Mouse (Mus musculus) spleen, postnatal 10 days (tissue): ENCODE measurements around the gene Ppp1r2.

ENCODE experiments used
- DNase-seq, 2 experiments: peaks; one replicate each; pipeline ENCODE4 v3.0.0; 2021 to 2022; ENCODE audit warnings: low spot score in 2 of 2

The Ppp1r2 gene

DNA sequence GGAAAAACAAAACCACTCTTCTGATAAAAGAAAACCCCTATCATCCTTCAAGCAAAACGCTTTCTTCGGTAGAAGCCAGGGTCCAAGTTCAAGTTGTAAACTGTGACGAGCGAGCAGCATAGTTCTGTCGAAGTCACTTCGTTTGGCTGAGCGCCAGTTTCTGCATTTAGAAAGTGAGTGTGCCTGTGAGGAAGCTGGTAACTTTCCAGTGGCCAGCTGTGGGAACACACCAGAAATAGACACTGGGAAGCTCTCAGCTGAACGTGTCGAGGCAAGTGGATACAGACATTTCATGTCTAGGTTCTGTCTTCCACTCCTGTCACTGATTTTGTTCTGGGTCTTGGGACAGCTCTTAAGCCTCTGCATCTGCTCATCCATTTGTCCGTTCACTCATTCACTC is 15.2 kb upstream of the Ppp1r2 start:
- peak in 1 of 2 experiments; percentile 62 for DNase-seq

DNA sequence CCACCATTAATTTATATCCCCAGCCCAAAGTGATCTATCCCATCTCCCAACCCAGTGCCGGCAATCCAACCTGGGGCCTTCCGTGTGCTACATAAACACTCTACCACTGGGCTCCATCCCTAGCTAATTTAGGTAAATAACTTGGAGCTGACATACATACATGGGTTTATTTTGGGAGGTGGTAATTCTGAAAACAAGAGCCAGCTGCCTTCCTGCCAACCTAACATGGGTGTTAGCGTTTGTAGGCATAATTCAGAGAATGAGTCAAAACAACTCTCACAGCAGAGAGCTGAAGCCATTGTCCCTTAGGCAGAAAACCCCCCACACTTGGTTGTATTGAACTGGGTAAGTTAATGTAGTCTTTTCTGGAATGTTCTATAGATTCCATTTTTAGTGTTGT is 12.6 kb upstream of the Ppp1r2 start:
- DNase-seq: no peak

DNA sequence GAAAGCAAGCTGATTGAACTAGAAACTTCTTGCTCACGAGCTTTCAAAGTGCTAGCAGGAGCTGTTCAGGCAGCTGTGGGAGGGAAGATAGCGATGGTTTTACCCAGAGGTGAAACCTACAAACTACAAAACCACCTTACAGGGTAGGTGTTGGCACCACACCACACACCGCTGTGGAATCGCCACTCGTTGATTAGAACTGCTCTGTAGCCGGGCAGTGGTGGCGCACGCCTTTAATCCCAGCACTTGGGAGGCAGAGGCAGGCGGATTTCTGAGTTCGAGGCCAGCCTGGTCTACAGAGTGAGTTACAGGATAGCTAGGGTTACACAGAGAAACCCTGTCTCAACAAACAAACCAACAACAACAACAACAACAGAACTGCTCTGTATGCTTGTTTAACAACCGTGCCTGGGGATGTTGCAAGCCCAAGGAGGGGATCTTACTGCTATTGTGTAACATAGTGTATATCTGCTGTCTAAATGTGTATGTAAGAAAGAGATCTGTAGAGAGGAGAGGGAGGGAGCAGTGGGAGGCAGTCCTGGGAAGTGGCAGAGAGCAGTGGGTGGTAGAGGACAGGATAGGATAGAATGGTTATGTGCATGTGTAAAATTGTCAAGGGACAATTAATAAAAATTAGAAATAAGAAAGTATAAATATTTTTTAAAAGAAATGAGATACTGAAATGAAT is 11.9 kb upstream of the Ppp1r2 start:
- no peak for DNase-seq

DNA sequence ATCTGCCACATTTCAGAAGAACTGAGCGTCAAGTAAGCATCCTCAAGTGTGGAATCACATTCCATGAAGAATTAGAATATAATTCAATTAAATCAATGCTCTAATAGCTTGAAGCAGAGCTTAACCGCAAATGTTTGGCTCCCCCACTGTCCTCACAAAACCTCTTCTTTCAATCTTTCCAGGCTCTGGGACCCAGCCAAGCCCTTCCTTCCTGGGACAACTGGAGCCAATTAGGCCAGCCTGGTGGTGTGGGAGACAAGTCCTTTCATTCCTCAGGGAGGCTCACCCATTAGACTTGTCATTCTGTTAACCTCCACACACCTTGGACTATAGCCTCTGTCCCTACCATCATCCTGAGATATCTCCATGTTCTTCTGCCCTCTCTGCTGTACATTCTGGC is 6.9 kb upstream of the Ppp1r2 start:
- no peak for DNase-seq

DNA sequence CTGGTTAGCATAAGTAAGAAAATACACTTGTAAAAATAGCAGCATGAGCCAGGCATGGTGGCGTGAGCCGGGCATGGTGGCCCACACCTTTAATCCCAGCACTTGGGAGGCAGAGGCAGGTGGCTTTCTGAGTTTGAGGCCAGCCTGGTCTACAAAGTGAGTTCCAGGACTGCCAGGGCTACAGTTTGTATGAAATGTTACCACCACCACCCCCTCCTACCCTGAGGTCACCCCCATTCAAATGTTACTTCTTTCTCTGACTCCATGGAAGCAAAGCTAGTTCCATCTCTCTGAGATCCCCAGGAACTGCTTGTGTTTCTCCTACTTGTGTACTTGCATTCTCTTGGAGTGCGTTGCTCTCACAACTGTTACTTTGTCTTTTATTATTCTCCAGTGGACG is 5.1 kb upstream of the Ppp1r2 start:
- DNase-seq: no peak

DNA sequence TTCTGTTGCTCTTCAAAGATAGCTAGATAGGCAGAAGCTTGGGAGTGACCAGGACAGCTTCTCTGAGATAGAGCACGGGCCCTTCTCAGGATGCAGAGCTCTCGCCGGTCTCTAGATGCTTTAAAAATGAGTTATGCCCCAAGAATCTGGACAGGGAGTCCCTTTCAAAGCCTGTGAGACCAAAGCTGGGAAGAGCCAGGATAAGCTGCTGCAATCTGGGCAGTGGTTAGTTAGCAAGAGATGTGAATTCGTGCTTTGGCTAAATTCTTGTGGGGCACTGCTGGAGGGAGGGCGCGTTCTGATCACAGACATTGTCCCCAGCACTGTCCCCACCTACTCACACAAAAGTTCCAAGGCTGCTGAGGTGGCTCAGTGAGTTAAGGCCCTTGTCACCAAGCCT is 3.5 kb upstream of the Ppp1r2 start:
- no peak for DNase-seq

DNA sequence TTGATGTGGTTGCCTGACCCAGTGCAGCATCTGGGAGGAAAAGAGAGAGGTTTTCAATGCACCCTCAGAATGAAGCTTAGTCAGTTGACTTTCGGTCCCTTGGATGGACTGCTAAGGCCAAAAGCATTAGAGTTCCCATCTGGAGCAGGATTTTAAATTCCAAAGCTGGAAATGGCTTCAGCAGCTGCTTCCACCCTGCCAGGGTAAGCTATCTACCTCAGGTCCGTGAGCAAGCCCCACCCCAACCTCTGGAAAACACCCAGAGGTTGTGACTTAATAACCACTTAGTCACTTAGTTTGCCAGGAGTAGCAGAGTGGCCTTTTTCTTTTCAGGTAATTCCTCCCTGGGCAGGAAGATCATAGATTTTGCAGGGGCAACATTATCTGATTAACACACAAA is 3.0 kb upstream of the Ppp1r2 start:
- DNase-seq: no peak

DNA sequence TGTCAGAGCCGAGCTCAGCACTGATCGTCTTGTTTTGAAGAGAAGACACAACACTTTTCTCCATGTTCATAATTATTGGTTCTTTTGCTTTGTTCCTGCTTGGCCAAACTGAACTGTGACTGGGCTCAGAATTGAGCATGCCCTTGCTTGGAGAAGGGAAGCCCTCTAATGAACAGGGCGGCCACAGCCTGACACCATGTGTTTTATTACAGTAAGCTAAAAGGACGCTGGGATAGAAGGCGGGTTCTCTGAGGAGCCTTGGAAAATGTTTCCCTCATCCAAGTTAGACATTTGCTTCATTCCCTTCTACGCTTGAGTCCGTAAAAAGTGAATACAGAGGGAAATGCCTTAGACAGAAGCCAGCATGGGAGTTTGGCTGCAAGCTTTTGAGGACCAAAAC is 1.9 kb upstream of the Ppp1r2 start:
- DNase-seq: no peak

DNA sequence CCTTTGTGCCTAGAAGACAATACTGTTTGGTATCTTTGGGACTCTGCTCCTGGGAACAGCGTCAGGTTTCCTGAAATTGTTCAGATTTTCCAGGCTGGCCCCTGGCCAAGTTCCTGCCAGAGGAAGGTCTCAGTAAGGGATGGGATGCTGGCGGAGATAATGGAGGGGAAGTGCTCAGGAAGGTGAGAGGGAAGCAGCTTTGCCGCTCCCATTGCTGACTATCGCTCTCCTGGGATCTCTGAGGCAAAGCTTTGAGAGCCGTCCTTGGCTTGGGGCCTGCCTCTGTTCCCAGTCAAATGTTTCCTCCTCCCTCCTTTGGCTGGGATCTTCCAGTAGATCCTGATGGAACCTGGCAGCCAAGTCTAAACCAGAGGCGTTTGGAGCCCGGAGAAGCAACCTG is 1.5 kb upstream of the Ppp1r2 start:
- peak in 1 of 2 experiments; percentile 33 for DNase-seq

DNA sequence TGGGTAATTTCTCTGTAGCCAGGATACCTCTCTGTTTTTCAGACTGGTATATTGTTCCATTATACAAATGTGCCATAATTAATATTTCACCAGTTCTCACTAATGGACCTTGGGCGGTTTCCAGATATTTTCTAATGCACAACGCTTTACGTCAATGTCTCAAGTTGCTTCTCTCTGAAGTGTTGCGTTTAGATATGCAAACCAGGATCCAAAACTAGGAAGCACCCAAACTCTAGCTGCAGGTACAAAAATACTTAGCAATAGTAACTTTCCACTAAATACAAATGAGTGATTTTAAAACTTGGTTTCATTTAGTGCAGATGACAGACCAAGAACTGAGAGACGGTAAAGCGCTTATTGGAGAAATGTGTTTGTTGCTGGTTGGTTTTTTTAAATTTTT is 993 bp downstream of the Ppp1r2 start:
- no peak for DNase-seq

DNA sequence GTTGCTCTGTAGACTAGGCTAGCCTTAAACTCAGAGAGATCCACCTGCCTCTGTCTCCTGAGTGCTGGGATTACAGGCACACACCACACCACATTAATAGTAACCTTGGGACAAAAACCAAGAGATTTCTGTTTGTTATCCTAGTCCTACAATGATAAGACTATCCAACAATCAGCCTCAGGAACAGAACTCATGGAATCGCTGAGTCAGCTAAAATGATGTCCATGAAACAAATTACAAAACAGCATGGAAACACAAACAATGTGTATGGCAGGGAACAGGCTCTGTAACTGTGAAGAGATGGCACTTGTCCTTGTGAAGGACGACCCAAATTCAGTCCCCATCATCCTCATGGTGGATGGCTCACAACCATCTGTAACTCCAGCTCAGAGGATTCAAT is 8.4 kb downstream of the Ppp1r2 start:
- DNase-seq: no peak

DNA sequence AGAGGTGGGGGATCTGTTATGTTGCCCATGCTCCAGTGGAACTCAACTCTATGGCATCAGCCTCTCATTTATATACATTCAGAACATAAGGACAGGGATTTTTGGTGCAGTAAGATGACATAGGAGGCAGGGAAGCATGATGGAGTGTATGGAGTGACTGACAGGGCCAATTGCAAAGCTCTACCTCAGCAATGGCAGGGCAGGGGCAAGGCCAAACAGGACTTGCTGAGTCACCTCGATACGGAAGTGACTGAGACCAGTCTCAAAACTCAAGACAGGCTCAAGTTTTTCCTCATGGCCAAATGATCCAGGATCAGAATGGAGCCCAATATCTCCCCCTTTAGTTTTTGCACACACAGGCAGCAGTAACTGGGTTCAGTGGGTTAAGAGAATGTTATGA is 18.9 kb downstream of the Ppp1r2 start:
- no peak for DNase-seq

DNA sequence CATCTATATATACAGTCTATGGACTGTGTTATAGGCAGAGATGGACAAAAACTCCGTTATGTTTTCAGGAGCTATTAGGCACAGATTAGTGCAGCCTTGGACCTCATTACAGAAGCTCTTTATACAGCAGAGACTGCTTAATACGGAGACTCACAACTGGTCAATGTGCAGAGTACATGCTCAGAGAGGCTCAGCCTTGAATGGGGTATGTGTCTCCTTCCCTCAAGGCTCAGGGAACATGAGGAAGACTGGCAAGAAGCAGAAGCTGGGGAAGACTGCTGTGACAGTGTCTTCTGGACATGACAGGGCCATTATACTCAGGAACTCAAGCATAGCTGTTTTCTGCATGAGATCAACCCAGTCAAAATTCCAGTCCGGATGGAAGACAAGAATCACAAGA is 19.4 kb downstream of the Ppp1r2 start:
- no peak for DNase-seq

DNA sequence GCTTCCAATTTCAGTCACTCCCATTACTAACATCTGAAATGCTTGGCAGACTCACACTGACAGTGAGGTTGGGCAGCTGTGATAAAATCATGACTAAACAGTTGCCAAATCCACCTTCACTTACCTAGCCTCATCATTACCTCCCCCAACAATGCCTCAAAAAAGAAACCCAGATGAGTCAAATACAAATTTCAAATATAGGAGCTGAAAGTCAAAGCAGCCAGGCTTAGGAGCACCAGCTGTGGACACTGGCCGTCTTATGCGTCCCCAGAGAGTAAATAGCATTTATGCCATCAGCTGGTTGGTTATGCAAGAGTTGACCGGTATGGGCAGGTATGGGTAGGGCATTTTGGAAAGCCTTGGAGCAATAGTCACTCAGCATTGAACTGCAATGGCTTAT is 25.7 kb downstream of the Ppp1r2 start:
- DNase-seq: no peak

DNA sequence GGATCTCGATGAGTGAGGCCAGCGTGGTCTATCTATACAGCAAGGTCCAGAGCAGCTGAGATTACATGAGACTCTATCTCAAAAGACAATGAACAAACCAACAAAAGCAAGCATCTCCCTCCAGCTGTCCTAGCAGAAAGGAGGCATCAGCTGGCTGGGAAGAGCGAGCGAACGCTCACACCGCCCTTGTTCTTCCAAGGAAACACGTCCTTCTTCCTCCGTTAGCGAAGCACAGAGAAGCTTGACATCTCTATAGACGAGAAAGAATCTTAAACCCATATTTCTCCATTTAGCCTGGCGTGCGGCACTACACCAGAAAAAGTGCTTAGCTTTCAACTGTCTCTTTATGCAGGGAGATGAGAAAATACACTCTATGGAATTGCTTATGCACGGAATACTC is 26.4 kb downstream of the Ppp1r2 start:
- DNase-seq: no peak

DNA sequence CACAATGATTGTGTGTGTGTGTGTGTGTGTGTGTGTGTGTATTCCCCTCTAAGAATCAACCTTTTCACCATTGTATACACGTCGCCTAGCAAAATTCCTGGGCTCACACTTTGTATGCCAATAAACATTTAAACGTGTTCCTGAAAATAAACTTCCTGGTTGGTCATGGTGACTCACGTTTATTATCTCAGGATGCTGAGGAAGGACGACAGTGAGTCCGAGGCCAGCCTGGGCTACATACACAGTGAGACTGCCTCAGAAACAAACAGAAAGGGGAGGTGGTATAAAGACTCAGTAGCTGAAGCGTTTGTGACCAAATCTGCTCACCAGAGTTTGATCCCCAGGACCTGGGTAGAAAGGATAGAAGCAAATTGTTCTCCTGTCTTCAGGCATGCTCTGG is 27.6 kb downstream of the Ppp1r2 start:
- no peak for DNase-seq

DNA sequence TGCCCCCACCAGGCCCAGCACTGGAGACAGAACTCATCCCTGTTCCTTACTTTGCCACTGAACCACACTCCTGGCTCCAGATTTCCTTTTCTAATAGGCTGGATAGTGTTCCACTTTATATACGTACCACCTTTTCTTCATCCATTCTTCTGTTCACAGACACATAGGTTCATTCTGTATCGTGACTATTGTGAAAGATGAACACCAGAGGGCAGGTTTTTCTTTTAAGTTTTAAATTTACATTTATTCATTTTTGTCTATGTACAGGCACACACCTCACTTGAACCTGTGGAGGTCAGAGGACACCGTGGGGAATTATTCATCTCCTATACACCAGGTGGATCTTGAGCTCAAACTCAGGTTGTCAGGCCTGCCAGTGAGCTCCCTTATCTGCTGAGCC is 31.0 kb downstream of the Ppp1r2 start:
- no peak for DNase-seq

DNA sequence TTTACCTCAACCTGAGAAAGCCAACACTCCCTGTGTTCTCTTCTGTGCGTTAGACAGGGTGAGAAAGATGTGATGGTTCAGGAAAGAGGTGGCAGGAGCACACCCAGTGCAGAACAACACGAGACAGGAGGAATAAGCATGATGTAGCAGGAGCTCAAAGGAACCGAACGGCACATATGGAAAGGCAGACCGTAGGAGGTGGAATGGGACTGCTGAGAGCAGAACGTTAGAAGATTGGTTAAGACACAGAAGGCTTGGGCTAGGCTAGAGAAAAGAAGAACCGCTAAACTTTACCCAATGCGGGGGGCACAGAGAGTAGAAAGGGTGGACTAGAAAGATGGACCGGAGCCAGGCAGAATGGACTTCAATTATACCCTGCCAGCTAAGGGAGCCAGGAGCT is 33.6 kb downstream of the Ppp1r2 start:
- DNase-seq: no peak

DNA sequence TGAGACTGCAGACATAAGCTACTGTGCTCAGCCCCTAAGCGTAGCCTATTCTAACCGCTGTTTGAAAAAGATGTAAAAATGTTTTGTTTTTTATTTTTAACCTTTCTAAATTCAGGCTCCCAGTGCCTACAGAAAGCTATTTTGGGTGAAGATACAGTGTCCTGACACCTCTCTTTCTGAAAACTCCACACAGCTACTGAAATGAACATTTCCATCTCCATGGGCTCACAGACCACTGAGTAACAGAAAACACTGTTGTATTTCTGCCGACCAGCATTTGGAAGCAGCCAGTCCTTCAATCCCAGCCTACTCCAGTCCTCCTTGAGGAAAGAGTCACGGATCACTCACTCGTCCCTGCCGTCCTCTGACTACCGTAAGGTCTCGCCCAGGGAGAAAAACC is 34.5 kb downstream of the Ppp1r2 start:
- no peak for DNase-seq

DNA sequence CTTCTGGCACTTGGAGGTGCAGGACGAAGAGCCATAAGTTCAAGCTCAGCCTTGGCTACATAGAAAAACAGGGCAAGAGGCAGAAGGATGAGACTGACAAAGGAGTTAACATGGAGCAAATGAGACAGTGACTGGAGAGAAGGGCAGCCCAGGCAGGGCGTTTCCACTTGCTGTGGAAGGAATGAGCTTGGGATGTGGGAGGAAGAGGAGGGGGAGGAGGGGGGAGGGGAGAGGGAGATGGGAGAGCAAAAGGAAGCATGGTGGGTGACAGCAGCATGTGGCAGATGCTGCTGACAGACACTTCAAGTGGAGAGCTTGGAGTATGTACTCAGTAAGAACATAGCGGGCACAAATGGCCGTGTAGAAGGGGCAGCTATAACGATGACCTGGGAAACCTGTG is 36.8 kb downstream of the Ppp1r2 start:
- DNase-seq: no peak

DNA sequence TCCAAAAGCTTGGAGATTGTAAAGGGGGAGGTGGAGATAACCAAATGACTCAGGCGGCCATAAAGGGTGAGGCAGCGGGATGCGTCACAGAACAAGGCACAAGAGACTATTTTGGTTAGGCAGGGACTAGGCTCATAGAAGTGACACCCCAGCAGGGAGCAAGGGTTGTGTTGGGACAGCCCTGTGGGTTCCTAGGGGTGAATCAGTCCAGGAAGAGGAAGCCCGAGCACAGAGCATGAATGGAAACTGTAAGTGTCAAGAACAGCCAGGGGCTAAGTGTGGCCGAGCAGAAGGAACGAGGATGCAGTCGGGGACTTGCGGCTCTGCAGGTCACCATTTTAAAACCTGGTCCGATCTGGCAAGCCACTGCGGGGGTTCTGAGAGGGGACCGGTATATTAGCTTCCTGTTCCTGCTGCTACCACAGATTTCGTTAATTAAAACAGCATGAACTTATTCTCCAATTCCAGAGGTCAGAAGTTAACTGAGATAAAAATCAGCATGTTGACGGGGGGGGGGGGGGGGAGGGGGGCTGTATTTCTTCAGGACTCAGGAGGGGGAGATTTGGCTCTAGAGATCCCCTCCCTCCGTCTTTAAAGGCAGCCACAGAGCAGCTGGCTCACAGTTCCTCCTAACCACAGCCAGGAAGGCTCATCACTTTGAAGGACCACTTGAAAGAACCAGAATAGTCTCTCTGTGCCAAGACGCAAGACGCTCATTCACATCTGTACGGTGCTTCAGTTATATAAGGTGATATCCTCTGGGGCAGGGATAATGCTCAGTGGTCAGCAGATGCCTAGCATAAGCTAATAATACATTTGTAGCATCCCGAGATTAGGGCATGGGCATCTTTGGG is 39.4 kb downstream of the Ppp1r2 start:
- peak; percentile 11 to 34 for DNase-seq

DNA sequence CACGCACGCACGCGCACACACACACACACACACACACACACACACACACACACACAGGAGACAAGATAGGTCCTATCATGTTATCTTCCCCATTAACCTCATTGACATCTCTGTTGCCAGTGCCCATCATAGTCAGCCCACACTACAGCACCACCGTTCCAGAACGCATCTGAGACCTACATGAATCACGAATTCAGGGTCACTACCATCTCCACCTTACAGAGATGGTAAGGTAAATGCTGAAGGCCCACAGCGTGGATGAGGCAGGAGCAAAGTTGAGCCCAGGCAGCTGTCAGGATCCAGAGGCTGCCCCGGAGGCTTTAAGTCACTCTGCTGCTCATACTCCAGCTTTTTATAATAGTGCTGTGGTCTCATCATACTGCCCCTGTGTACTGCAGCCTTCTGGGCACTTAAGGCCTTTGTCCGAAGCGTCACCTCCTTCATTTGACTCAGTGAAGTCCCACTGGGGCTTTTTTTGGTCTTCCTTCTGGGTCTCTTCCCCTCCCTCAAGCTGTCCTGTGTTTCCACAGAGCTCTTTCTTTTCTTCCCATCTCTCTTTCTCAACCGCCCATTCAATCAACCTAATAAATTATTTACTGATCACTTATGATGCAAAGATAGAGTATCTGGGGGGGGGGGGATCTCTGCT is 40.1 kb downstream of the Ppp1r2 start:
- DNase-seq: no peak

DNA sequence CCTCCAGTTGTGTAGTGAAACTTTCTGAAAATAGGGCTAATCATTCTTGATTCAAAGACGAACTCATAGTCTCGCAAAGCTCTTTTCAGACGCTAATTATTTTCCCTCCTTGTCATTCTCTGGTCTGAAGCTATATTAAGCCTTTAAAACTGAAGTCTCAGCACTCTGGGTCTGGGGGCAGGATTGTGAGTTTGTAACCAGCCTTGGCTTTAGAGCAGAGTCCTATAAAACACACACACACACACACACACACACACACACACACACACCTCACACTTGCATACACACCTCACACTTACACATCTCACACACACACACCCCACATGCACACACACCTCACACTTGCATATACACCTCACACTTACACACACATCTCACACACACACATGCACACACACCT is 40.7 kb downstream of the Ppp1r2 start:
- no peak for DNase-seq
